Mouse (Mus musculus): ENCODE measurements around the gene Fam19a1. TPM values are rescaled to one million over a fixed set of nuclear protein-coding genes. Genes with fewer than 3 reads are reported as not detected.

The Fam19a1 gene
- total RNA-seq, 2 experiments from 2014 or later, result 51.0 to 55.1 TPM

DNA sequence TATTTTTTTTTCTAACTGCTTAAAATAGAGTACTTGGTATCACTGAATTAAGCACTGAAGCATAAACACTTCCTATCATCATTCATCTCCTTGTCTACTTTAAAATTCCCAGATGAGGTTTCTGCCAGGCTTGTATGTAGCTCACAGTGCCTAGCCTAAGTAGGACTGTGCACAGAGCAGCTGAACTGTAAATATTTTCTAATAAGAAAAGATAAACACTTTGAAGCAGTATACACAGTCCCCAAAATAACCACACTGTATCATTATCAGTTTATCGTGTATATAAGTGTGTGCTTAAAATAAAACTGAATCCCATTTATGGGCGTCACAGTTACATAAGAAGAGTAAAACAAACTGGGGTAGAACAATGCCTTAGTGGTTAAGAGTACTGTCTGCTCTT is 522.7 kb downstream of the Fam19a1 start:
- DNase-seq, result no peak
- intact Hi-C loops (cut with DNase I), result no loop called here

DNA sequence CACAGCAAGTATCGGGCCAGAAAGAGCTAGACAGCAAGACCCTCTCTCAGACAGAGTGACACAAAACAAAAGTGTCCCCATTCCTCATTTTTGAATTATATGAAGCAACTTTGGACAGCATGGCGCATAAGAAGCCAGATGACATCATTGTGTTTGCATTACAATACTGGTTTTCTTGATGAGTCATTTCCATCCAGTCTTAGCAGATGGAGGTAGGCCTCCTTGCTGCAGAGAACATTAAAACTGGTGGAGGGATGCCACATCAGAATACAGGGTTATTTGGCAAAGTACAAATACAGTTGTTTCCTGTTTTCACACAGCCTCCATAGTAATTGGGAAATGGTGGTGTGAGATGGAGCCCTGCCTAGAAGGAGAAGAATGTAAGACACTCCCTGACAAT is 535.8 kb downstream of the Fam19a1 start:
- DNase-seq, result no peak
- intact Hi-C loops (cut with DNase I), result no loop called here

DNA sequence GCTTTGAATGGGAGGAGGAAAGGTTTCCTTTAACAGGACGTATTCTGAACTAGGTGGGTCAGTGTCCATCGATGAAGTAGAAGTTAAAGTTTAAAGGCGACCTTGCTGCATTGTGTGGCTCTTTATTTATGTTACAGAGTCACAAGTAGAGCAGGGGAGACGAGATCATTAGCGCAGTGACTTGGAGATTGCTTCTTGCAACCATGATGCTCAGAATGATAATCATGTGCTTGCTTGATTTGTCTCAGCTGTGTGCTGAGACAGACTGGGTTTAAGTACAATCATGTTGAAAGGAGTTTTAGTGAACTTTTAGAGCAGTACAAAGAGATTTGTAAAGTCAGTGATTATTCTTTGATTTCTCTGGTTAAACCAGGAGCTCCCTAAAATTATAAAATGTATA is 536.3 kb downstream of the Fam19a1 start:
- intact Hi-C loops (cut with DNase I), result no loop called here
- DNase-seq, result no peak

DNA sequence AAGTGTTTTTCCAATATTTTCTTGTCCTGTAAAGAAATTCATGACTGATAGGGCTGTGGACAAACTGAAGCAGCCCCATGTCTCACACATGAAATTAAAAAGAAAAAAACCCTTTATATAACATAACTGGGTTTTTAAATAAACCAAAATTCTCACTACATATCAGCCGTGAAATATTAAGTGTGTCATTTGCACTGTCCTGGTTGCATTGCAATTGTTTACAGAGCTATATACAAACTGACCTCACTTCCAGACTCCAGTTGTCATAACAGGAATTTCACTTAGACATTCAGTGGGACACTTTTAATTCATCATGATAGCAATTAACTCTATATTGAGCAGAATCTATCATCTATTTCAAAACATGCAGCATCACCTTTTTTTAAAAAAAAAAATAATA is 553.4 kb downstream of the Fam19a1 start:
- DNase-seq, result no peak

DNA sequence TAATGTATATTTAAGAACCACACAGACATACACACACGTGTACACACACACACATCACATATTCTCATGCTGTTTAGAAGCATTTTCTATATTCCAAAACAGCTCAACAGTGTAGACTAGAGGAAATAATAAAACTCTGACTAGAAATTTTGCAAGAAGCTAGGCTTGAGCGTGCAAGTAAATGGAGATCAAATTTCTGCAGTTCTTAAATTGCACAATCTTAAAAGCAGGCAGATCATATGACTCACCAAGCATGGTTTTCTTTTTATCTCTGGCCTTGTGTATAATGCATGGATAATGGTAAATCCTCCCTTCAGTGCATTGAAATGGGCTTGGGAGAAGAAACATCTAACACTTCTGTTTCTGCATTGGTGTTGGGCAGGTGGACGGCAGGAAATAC is 564.9 kb downstream of the Fam19a1 start:
- intact Hi-C loops (cut with DNase I), result no loop called here

More for the DNA sequence above, 553.4 kb downstream of the Fam19a1 start:
- intact Hi-C loops (cut with DNase I), result no loop called here

More for the DNA sequence above, 564.9 kb downstream of the Fam19a1 start:
- no peak for DNase-seq

Other genes starting within 250 kb of the Fam19a1 start
- gene 1700123L14Rik, start 53.1 kb downstream of the Fam19a1 start, total RNA-seq (2021), result not detected

All from left cerebral cortex, postnatal 4 days (tissue).